ENCODE assay signal across 8 mouse cellular contexts in genomic region chr9:40686421-40686899, GRCm38 (mm10). TPM values are rescaled to one million over a fixed set of nuclear protein-coding genes. Genes with fewer than 3 reads are reported as not detected.
A peak's percentile ranks its signal among the peaks of the same experiment; 100 is the strongest.
DNase-seq lines count a peak whose midpoint lies in the region; ATAC-seq and TF ChIP-seq lines count a peak whose summit lies in the region.

No protein-coding gene starts in this region.

- TF ChIP-seq CTCF in ES-Bruce4 (IDR thresholded peaks at IDR 0.05; ENCODE audit: low read depth, low read length) = no peak
- TF ChIP-seq CTCF in liver, embryonic 14.5 days (IDR thresholded peaks at IDR 0.05; ENCODE audit: low read depth) = no peak

- no peak for TF ChIP-seq POLR2A in ES-Bruce4 (IDR thresholded peaks at IDR 0.05; ENCODE audit: insufficient read depth, low read length)

- no peaks in the 10 kb centered on the region for H3K9me3 ChIP-seq in kidney, embryonic 15.5 days (replicated peaks)
- H3K9me3 ChIP-seq in ES-Bruce4 (replicated peaks; ENCODE audit: control insufficient read depth, insufficient read depth, low read length, poor library complexity, severe bottlenecking) = no peaks in the 10 kb centered on the region
- H3K9me3 ChIP-seq in heart, embryonic 16.5 days (replicated peaks; ENCODE audit: control insufficient read depth, low read length) = no peaks in the 10 kb centered on the region
- H3K9me3 ChIP-seq in liver, embryonic 14.5 days (ENCODE audit: control insufficient read depth, low read length) = no peaks in the 10 kb centered on the region
- no peaks in the 10 kb centered on the region for H3K9me3 ChIP-seq in stomach, embryonic 16.5 days (replicated peaks; ENCODE audit: control insufficient read depth, low read length)

- peak overlapping the region; percentile 94 for H3K4me2 ChIP-seq in kidney, embryonic 15.5 days
- peak overlapping the region; percentile 99 for H3K4me2 ChIP-seq in heart, embryonic 16.5 days (ENCODE audit: low read depth, low read length)
- peak overlapping the region; percentile 54 for H3K4me2 ChIP-seq in liver, embryonic 14.5 days (ENCODE audit: low read depth)
- peak overlapping the region; percentile 75 for H3K4me2 ChIP-seq in stomach, embryonic 16.5 days (ENCODE audit: low read depth, low read length)

- DNase-seq in kidney, adult 11 months = no peak
- peak; percentile 45 for DNase-seq in embryo, embryonic 11.5 days (ENCODE audit: low read depth, low spot score)
- no peak for DNase-seq in liver, embryonic 14.5 days (ENCODE audit: low read depth in 3 of 3, low spot score in 3 of 3)
- no peak for DNase-seq in adrenal gland, adult 18-20 months (ENCODE audit: low spot score in 2 of 2)

- peaks cover 22% of the 10 kb centered on the region for H3K4me1 ChIP-seq in kidney, embryonic 15.5 days
- H3K4me1 ChIP-seq in ES-Bruce4 (ENCODE audit: control insufficient read depth, insufficient read depth, low read length) = no peaks in the 10 kb centered on the region
- no peaks in the 10 kb centered on the region; the same call in 1 of the 2 replicates for H3K4me1 ChIP-seq in heart, embryonic 16.5 days (ENCODE audit: control insufficient read depth, insufficient read depth, low read length)
- H3K4me1 ChIP-seq in liver, embryonic 14.5 days (replicated peaks; ENCODE audit: control insufficient read depth in 2 of 2, insufficient read depth in 2 of 2, low read length in 1 of 2) = no peaks in the 10 kb centered on the region
- peaks cover 6% of the 10 kb centered on the region; the same call in 1 of the 2 replicates for H3K4me1 ChIP-seq in stomach, embryonic 16.5 days (ENCODE audit: control insufficient read depth, insufficient read depth, low read length)

- H3K27me3 ChIP-seq in kidney, embryonic 15.5 days = peaks cover 17% of the 10 kb centered on the region
- no peaks in the 10 kb centered on the region; the same call in 1 of the 2 replicates for H3K27me3 ChIP-seq in ES-Bruce4 (ENCODE audit: control insufficient read depth, insufficient read depth, low read length, poor library complexity, severe bottlenecking)
- H3K27me3 ChIP-seq in heart, embryonic 16.5 days (ENCODE audit: control insufficient read depth, insufficient read depth, low read length) = peaks cover 23% of the 10 kb centered on the region
- peaks cover 15% of the 10 kb centered on the region for H3K27me3 ChIP-seq in liver, embryonic 14.5 days (ENCODE audit: control insufficient read depth, insufficient read depth, low read length)
- H3K27me3 ChIP-seq in stomach, embryonic 16.5 days (ENCODE audit: control insufficient read depth, insufficient read depth, low read length) = peaks cover 3% of the 10 kb centered on the region; the same call in 1 of the 2 replicates

- ATAC-seq in kidney, embryonic 15.5 days (replicated peaks; ENCODE audit: low FRiP score) = peak; percentile 80
- peak; percentile 35 for ATAC-seq in heart, embryonic 16.5 days (replicated peaks; ENCODE audit: extremely low read depth, insufficient read depth, low FRiP score)
- ATAC-seq in liver, embryonic 14.5 days (ENCODE audit: insufficient read depth) = no peak
- peak; percentile 50 for ATAC-seq in stomach, embryonic 16.5 days (ENCODE audit: insufficient read depth, low FRiP score)

- H3K4me3 ChIP-seq in kidney, embryonic 15.5 days (replicated peaks) = peak overlapping the region; percentile 75
- peak overlapping the region; percentile 67 for H3K4me3 ChIP-seq in ES-Bruce4 (ENCODE audit: low read depth, low read length)
- H3K4me3 ChIP-seq in heart, embryonic 16.5 days (ENCODE audit: low read length) = peak overlapping the region; percentile 69
- peak overlapping the region; percentile 44 to 46 for H3K4me3 ChIP-seq in liver, embryonic 14.5 days (ENCODE audit: insufficient read depth in 1 of 2, low read depth in 2 of 2, low read length in 2 of 2)
- peak overlapping the region; percentile 75 for H3K4me3 ChIP-seq in stomach, embryonic 16.5 days (replicated peaks; ENCODE audit: low read length)

- WGBS in kidney, embryonic 15.5 days = under 1% methylated on average over 23 of the region's 23 CpGs
- WGBS in heart, embryonic 16.5 days = under 1% methylated on average over 23 of the region's 23 CpGs
- WGBS in liver, embryonic 14.5 days (ENCODE audit: insufficient replicate concordance) = 2% methylated on average over 23 of the region's 23 CpGs
- 3% methylated on average over 23 of the region's 23 CpGs for WGBS in stomach, embryonic 16.5 days

- H3K27ac ChIP-seq in kidney, embryonic 15.5 days = peak overlapping the region; percentile 96
- H3K27ac ChIP-seq in ES-Bruce4 (ENCODE audit: insufficient read depth, low read length) = no peak overlapping the region
- H3K27ac ChIP-seq in heart, embryonic 16.5 days (ENCODE audit: low read length) = peak overlapping the region; percentile 83
- H3K27ac ChIP-seq in liver, embryonic 14.5 days = no peak overlapping the region
- H3K27ac ChIP-seq in stomach, embryonic 16.5 days (ENCODE audit: low read length) = peak overlapping the region; percentile 97

- peak overlapping the region; percentile 82 for H3K9ac ChIP-seq in kidney, embryonic 15.5 days
- H3K9ac ChIP-seq in ES-Bruce4 (ENCODE audit: low read depth, poor library complexity, severe bottlenecking) = peak overlapping the region; percentile 68
- peak overlapping the region; percentile 81 for H3K9ac ChIP-seq in heart, embryonic 16.5 days (ENCODE audit: low read length)
- H3K9ac ChIP-seq in liver, embryonic 14.5 days (replicated peaks) = no peak overlapping the region
- H3K9ac ChIP-seq in stomach, embryonic 16.5 days (ENCODE audit: low read length) = peak overlapping the region; percentile 87

- H3K36me3 ChIP-seq in kidney, embryonic 15.5 days = no peaks in the 10 kb centered on the region
- no peaks in the 10 kb centered on the region for H3K36me3 ChIP-seq in ES-Bruce4 (ENCODE audit: control insufficient read depth, insufficient read depth, low read length, poor library complexity, severe bottlenecking)
- no peaks in the 10 kb centered on the region for H3K36me3 ChIP-seq in heart, embryonic 16.5 days (ENCODE audit: control insufficient read depth, insufficient read depth)
- no peaks in the 10 kb centered on the region for H3K36me3 ChIP-seq in liver, embryonic 14.5 days (replicated peaks; ENCODE audit: control insufficient read depth, insufficient read depth, low read depth)
- H3K36me3 ChIP-seq in stomach, embryonic 16.5 days (ENCODE audit: control insufficient read depth, insufficient read depth, low read length) = no peaks in the 10 kb centered on the region

- no peak for TF ChIP-seq EP300 in ES-Bruce4 (IDR thresholded peaks at IDR 0.05; ENCODE audit: insufficient read depth, low read depth, low read length)
- no peak for TF ChIP-seq EP300 in liver, embryonic 14.5 days (IDR thresholded peaks at IDR 0.05; ENCODE audit: low read depth)

RNA-seq across cellular contexts. Expression of gene Clmp, which starts 0.7 kb away (rescaled TPM):
- 26.7 and 29.9 TPM in 2 replicates for polyA plus RNA-seq in kidney, embryonic 15.5 days (2015; fragmentation: Nextera tagmentation; extraction: Ambion mirVana)
- polyA plus RNA-seq in ES-Bruce4 (2011; ENCODE audit: insufficient read depth, insufficient read length, low read depth, missing spikeins) = 3.5 and 3.9 TPM in 2 replicates
- 7.4 and 7.7 TPM in 2 replicates for polyA plus RNA-seq in heart, embryonic 16.5 days (2015; fragmentation: Nextera tagmentation; extraction: Ambion mirVana)
- polyA plus RNA-seq in liver, embryonic 14.5 days (2012; rRNA removed) = 0.39 and 0.59 TPM in 2 replicates
- 0.55 and 0.80 TPM in 2 replicates for polyA plus RNA-seq in liver, embryonic 14.5 days (2014; fragmentation: Nextera tagmentation; extraction: Ambion mirVana)
- polyA plus RNA-seq in stomach, embryonic 16.5 days (2015; fragmentation: Nextera tagmentation; extraction: Ambion mirVana) = 21.5 and 23.2 TPM in 2 replicates
- 1 to 10 TPM; 5.2 to 8.1 TPM for total RNA-seq in adrenal gland, adult 18-20 months (2021)

RNA-seq across cellular contexts. Expression of gene Gm21915, which starts 16.0 kb away (rescaled TPM):
- polyA plus RNA-seq in kidney, embryonic 15.5 days (2015; fragmentation: Nextera tagmentation; extraction: Ambion mirVana) = not detected in 2 replicates
- polyA plus RNA-seq in ES-Bruce4 (2011; ENCODE audit: insufficient read depth, insufficient read length, low read depth, missing spikeins) = not detected in 2 replicates
- polyA plus RNA-seq in heart, embryonic 16.5 days (2015; fragmentation: Nextera tagmentation; extraction: Ambion mirVana) = not detected in 2 replicates
- polyA plus RNA-seq in liver, embryonic 14.5 days (2012; rRNA removed) = not detected in 2 replicates
- not detected in 2 replicates for polyA plus RNA-seq in liver, embryonic 14.5 days (2014; fragmentation: Nextera tagmentation; extraction: Ambion mirVana)
- not detected in 2 replicates for polyA plus RNA-seq in stomach, embryonic 16.5 days (2015; fragmentation: Nextera tagmentation; extraction: Ambion mirVana)
- total RNA-seq in adrenal gland, adult 18-20 months (2021) = not detected

Comparison
In these comparisons a context has a peak if more than half of its experiments do, and no peak if none do; other contexts are left out.
1. H3K27ac ChIP-seq: peak in kidney, embryonic 15.5 days (single experiment), heart, embryonic 16.5 days (single experiment) and stomach, embryonic 16.5 days (single experiment); none in ES-Bruce4 (single experiment) and liver, embryonic 14.5 days (single experiment).
2. Peak in every context shown above with its lines, with median percentiles within 50 percentile points of each other: H3K4me2 ChIP-seq and H3K4me3 ChIP-seq.